Mouse (Mus musculus) thymus, adult 18-20 months (tissue): ENCODE results near the gene Fam214b.

Experiments used
- DNase-seq, 2 experiments: peaks; one replicate each; pipeline ENCODE4 v3.0.0; 2022; ENCODE audit warnings: mixed read lengths in 2 of 2

Gene Fam214b

DNA sequence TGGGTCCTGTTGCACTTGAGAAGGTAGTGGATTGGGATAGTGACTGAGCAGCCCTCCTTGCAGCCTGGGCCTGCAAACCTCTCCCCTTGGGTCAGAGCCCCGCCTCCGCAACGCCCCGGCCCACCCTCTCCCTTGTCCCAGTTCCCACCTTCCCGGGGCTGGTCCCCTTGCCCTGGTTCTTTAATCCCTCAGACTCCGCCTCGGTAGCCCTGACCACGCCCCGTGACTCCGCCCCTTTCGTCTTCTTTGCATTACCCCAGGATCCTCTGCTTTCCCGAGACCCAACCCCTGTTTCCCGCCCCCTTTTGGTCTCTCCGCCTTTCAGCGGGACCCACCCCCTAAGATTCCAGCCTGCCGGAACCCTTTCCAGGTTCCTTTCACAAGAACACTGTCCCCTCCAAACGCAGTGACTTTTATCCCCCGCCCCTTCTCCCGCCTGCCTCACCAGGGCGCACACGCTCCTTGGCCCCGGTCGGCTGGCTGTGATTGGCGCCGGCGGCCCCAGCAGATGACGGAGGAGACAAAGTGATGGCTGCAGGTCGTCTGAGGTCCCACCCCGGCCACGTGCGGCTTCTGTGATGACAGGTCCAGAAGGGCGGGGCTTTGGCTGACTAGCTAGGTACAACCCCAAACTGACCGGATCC is at the start of gene Fam214b:
Fam214b (minus strand) TSS at position 562 of the 644 bp plus-strand sequence.
- DNase-seq, result peak; percentile 73 to 82

DNA sequence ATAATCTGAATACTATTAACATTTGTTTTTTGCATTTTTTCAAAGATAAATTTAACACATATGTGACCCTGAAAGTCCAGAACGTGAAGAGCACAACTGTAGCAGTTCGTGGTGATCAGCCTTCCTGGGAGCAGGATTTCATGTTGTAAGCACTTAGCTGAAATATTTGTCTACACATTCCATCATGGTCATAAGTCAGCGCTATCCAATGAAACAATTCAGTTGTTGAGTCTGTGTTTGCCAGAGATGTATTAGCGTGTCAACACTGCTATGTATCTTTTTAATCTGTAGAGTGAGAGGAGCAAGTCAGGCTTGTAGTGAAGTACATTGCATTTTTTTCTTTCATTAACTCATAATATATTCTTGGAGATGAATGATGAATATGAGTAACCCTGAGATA is 45.2 kb upstream of the Fam214b start:
- DNase-seq, result no peak

DNA sequence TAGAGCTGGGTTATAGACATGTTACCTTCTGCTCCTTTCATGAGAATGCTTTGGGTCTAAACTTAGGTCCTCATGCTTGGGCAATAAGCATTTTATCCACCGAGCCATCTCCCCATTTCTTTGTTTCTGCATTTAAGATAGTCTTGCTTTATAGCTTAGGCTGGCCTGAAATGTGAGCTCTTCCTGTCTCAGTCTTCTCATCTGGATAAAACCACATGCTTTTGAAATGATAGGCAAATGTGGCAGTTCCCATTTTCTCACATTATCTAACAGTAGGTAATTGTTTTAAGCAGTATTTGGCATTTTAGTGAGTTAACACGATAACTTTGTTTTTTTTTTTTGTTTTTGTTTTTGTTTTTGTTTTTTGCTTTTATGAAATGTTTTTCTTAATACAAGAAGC is 43.9 kb upstream of the Fam214b start:
- no peak for DNase-seq

DNA sequence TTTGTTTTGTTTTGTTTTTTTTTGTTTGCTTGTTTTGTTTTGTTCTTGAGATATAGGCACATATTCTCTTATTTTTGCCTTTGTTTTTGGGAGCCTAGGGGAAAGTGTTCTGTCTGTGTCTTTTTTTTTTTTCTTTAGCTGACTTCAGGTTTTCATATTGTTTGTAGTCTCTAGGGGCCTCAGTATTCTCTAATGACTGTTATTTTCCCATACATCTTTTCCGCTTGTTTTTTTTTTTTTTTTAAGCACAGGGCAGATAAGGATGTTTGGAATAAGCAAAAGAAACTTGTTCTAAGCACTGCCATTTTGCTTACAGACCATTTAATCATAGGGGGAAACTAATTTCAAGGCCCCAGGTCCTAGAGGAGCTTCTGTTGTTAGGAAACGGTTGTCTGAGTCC is 36.4 kb upstream of the Fam214b start:
- no peak for DNase-seq

- DNase-seq, result no peak
Observed at GRCm38 (mm10) chr4:43078071-43078718, 32.2 kb upstream of the Fam214b start.

GRCm38 (mm10) chr4:43074923-43075322 is 28.9 kb upstream of the Fam214b start:
- DNase-seq, result no peak

DNA sequence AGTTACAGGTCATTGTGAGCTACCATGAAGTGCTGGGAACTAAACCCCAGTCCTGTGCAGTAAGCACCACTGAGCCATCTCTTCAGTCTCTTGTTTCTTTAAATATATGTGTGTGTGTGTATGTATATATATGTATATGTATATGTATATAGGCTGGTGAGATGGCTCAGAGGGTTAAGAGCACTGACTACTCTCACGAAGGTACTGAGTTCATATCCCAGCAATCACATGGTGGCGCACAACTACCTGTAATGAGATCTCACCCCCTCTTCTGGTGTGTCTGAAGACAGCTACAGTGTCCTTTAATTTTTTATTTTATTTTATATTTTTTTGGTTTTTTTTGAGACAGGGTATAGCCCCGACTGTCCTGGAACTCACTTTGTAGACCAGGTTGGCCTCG is 19.5 kb upstream of the Fam214b start:
- no peak for DNase-seq

DNA sequence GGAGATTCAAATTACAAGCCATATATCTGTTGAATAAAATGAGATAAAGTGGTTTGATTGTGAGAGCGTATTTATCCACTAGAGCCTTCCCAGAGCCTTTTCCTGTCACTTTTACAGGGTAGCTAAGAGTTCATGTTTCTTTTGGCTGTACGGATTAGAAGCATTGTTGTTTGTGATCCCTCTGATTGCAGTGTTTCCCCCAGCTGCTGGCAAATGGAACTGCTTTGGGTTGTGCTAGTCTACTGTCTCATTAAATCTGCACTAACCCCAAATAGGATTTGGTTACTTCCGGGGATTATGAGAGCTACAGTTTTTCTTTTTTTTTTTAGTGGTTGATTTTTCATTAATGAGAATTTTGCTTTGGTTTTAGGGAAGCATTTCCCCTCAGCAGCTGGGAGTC is 14.3 kb upstream of the Fam214b start:
- DNase-seq, result no peak

DNA sequence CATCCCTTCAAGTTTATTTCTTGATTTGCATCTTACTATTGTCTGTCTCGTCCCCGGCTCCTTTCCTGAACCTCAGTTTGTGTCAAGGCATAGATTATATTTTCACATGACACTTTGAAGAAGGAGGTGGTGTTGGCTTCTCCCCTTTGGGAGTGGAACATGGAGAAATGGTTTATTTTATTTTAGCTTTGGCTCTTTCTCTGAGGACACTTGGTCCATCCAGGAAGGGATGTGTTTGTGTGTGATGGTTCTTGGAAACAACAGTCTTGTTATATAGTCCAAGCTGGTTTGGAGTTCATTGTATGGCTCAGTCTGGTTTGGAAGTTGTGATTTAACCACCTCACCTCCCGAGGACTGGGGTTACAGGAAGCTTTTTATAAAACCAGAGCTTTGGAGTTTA is 13.7 kb upstream of the Fam214b start:
- DNase-seq, result no peak

DNA sequence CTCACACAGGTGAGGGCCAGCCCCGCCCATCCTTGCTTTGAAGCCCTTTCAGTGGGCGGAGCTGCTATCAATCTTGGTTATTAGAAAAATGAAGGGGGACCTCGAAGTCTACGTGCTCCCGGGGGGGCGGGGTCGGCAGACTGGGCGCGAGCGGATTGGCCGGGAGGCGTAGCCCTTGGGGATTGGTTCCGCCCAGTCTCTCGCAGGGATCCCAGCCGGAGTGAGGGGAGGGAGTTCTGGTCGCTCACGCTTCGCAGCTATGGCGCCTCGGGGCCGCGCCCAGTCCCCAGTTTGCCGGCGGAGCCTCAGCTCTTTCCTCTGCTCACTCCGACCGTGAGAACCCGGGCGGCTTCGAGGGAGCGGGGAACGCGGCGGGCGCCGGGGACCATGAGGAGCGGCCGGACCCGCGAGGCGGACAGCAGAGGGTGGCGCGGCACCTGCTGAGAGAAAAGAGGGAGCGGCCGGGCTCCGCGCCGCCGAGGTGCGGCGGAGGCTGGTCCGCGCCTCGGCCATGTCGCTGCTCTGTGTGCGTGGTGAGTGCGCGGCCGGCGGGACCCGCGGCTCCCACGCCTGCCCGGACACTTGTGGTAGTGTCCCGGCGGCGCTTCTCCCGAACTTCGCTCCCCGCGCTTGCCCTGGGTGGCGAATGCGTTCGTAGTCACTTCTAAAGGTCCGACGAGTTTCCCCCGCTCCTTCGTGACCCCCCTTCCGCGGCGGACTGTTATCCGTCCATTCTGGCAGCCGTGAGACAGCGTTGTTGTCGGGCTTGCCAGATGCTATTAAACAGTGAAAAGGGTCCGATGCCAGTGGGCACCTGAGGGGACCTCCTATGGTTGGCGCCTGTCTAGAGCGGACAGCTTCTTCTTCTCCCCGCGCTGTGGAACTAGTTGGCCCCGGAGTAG is 13.0 kb upstream of the Fam214b start, which contains the start of gene Unc13b:
Unc13b (plus strand) TSS at position 201 of the 902 bp plus-strand sequence.
- peak; percentile 42 to 45 for DNase-seq

DNA sequence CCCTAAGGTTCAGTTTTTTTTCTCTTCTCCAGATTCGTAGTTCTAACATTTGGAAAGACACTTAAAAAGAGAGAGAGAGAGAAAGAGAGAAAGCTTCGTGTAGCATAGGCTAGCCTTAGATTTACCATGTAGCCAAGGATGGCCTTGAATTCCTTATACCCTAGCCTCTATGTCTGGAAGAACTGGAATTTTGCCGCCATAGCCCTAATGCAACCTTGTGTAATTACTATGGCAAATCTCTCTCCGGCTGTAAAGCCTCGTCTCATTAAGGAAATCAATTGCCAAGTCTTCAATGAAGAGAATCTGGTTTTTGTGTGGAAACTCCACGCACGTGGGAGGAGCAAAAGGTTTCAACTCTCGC is 12.4 kb upstream of the Fam214b start:
- no peak for DNase-seq

DNA sequence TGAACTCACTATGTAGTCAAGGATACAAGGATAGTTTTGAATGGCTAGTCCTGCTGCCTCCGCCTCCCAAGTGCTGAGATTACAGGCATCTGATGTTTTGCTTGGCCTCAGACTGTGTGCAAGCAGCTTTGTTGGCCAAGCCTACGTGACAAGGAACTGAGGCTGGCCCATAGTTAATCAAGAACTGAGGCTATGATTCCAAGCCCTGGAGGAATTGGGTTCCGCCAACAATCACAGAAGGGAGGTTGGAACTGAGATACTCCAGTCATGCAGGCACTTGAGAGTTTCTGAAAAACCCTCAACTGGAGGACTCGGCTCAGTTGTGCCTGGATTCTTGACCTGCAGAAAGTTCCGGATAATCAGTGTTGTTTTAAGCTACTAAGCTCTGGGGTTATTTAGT is 11.6 kb upstream of the Fam214b start:
- DNase-seq, result no peak

- no peak for DNase-seq
Observed at GRCm38 (mm10) chr4:43052627-43053026, 6.6 kb upstream of the Fam214b start.

GRCm38 (mm10) chr4:43047231-43047630 is 1.2 kb upstream of the Fam214b start:
- DNase-seq, result peak in 1 of 2 experiments; percentile 48

- no peak for DNase-seq
Observed at GRCm38 (mm10) chr4:43046607-43047006, 587 bp upstream of the Fam214b start.

- DNase-seq, result no peak
Observed at GRCm38 (mm10) chr4:43045285-43045658, 748 bp downstream of the Fam214b start.

GRCm38 (mm10) chr4:43044673-43045072 is 1.3 kb downstream of the Fam214b start:
- DNase-seq, result no peak

- DNase-seq, result peak; percentile 53 to 59
Observed at GRCm38 (mm10) chr4:43043644-43044357, 2.2 kb downstream of the Fam214b start.

DNA sequence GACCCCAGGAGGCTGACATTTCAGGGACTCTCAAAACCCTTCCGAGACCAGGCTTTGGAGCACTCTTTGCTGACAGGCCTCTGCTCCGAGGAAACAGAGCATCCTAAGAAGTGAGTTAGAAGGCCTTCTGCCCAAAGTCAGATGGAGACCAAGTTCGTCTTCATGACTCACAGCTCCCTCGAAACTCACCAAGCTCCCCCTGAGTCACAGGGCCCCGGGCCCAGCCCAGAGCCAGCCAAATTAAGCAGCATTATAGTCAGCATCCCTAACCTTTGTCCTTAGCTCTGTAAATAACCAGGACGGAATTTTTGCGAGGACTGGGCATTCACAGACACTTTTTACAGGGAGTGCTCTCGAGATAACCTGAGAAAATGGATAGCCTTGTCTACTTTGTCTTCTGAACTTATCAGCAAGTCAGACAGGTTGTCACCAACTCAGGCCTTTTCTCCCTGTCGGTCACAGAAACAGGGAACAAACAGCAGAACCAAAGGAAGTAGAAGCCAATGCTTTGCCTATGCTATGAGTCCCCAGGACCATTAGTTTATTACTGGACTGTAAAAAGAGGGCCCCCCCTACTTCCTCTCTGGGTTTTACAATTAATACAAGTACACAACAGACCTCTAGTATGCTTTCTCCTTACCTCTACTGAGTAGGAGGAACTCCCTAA is 5.0 kb downstream of the Fam214b start:
- no peak for DNase-seq

- DNase-seq, result peak; percentile 83 to 89
Observed at GRCm38 (mm10) chr4:43040114-43040572, 5.9 kb downstream of the Fam214b start.

- DNase-seq, result no peak
Observed at GRCm38 (mm10) chr4:43039609-43040008, 6.4 kb downstream of the Fam214b start.
